Mouse (Mus musculus) embryo, embryonic 11 days (tissue): ENCODE measurements around the gene Pacrg.

ENCODE experiments used
- DNase-seq: peaks from one replicate; pipeline ENCODE4 v3.0.0-alpha.2; 2015

Gene Pacrg

DNA sequence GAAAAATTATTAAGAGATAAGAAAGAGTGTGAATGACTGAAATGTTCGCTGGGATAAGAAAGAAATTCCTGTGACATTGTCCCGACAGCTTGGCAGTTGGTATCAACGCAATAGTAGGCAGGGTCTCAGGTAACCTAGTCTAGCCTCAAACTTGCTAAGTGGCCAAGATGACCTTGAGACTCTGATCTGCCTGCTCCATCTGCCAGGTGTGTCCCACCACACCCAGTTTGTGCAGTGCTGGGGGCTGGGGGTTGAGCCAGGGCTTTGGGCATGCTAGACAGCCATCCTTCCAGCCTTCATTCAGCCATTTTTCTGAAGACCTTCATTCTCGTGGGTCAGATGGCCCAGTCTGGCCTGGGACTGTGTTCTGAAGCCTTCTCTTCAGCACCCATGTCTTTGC is 473.5 kb downstream of the Pacrg start:
- no peak for DNase-seq

DNA sequence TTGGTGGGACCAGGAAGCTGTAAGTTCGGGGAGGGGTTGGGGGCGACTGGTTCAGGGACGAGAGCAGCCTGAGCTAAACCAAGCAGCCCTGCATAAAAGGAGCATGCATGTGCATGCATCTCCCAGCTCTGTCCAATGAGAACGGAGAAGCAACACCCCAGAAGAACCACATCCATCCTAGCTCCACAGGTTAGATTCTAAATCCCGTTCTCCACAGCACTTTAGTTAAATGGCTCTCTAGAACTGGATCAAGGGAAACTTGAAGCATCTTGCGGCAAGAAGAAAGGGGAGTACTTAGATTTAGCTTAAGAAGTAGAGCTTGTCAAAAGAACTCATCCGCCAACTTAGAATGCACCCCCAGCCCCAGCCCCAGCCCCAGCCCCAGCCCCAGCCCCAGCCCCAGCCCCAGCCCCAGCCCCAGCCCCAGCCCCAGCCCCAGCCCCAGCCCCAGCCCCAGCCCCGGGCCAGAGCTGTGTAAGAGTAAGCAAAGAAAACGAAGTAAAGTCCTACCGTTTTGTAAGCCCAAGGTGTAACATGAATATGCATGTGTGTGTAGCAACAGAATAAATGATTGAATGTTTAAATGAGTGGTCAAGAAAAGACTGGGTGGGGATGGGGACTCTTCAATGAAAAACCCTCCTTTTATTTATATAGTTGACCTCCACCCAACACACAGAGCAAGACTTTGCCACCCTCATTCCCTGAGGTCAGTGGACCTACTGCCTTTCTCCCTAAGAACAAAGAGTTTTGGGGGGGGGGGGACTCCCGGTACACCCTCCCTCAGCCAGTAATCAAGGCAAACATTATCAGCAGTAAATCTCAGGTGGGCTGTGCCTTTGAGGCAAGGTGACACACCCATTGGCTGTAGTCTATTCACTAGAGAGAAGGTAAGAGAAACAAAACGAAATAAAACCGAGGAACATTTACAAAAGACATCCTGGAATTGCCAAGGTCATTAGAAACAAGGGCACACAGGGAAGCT is 474.3 kb downstream of the Pacrg start:
- DNase-seq, result no peak

DNA sequence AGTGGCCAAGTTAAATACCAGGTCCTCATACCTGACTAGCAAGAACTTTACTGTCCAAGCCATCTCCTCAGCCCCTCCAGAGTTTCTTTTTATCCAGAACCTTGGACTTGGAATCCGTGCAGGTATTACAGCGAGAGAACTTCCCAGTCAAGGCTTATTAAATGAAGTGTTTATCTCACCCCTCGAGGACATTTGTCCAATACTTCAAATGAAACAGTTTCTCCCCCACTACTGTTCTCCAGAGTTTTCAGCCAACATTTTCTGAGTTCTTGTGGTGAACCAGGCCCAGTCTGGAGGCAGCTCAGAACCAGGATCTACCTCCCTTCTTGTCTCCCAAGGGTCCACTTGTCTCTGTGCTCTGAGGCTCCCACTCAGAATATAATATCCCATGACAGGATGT is 477.0 kb downstream of the Pacrg start:
- DNase-seq, result no peak

DNA sequence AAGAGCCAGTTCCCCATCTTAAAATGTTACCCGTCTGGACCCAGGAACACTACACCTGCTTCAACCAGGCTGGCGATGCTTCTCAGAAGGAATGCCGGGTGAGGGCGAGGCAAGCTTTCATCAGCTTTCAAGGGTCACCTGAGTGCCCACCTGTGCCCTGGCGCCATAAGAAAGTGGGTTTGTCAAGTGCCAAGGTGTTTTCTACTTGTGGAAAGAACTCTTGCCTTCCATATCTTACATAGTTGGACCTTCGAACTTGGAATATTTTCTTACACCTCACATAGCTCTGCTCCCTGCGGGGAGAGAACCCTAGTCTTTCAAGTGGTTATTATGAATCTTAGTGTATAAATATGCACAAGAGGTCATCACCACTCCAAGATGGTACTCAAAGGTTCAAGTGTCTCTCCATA is 478.2 kb downstream of the Pacrg start:
- DNase-seq, result no peak

DNA sequence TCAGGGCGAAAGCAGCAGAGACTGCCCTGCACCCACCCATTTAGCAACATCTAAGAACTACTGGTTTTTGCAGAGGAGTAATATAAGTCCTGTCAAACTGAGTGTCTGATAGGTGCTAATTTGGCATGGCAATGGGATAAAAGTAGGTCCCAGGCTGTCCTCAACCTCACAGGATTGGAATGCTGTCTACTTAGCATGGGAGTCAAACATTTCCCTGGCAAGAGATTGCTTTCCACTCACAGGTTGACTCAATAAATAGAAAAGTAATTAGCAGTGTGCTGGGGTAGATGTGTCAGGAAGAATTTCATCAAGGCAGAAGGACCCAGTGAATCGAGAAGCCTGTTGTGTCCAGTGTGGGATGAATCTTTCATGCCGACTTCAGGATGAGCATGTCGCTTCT is 479.4 kb downstream of the Pacrg start:
- no peak for DNase-seq

DNA sequence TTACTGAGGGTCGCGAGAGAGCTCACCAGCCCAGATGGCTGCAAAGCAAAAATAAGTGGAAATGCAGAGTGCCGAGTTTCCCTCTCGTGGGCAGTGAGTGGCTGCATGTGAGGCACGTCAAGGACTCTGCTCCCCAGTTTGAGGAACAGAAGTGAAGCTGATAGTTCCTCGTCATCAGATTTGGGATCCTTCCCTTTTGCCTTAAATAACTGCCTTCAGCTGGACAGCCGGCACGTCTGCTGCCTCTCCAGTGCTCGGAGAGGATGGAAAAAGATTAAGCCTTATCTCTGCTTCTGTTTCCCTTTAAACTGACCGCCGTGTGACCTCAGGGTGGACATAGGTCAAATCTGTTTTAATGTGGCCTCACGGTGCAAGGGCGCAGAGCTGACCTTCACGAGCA is 480.6 kb downstream of the Pacrg start:
- no peak for DNase-seq

DNA sequence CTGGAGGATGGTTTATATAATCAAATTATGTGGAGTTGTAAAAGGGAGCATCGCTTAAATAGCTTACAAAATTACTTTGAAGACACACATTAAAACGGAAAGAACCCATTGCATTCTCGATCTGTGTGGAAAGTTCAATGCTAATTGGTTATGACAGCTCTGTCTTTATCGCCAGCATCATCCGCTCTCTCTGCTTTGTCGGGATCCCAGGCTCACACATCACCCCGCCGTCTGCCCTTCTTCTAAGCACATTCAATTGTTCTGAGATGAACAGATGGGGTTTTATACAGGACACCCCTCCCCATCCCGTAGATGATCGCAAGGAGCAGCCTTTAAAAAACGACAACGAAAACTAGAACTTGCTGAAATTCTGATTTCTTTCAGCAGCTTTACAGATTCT is 482.8 kb downstream of the Pacrg start:
- DNase-seq, result no peak

DNA sequence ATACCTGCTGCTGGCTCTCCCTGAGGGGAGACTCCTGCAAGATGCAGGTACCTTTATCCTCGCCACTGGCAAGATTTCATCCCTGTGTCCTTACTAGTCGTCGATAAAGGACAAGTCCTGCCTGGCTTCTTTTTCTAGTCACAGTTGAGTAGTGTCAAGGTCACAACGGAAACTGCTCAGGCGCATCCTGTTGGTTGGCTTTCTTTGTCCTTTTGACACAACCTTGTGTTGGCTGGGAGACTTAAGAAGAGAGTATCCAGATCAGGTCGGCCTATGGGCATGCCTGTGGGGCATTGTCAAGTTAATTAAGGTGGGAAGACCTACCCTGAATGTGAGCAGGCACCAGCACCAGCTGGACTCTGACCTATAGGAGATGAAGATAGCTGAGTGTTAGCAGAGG is 483.8 kb downstream of the Pacrg start:
- no peak for DNase-seq

DNA sequence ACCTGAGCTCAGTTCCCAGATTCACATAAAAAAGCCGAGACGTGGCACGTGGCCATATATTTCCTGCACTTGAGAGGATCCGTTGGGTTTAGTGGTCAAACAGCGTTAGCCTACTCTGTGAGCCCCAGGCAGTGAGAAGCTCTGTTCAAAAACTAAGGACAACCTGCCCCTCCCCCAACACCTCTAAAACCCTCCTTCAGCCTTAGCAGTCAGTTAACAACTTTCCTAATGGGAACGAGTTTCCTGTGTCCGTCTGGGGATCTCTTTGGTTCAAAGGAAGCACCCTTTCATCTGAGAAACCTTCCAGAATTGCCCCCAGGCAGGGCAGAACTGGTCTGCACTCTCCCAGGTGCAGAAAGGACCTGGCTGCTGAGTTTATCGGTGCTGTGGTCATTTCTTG is 484.4 kb downstream of the Pacrg start:
- peak; percentile 42 for DNase-seq
